Mouse (Mus musculus): ENCODE data around the gene Pmpcb.

DNA sequence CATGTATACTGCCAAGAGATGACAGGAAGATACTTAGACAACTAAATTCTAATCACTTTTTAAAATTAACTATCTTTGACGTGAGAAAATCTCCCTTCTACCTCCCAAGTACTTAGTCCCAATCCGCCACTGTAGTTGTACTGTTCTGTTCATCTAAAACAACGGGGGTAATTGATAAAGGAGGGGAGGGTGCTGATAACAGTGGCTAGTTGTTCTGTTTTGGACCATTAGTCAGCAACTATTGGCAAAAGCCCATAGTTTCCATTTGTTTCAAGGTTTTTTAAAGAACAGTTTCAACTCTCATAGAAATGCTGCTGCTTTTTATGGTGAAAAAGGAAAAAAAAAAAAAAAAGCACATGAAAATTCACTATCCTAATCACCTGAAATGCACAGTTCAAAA is 33.2 kb upstream of the Pmpcb start:
- no peak for TF ChIP-seq CTCF (IDR thresholded peaks at IDR 0.05; ENCODE audit: borderline replicate concordance, insufficient read depth, low read depth, low read length)
- TF ChIP-seq POLR2A (IDR thresholded peaks at IDR 0.05; ENCODE audit: borderline replicate concordance, insufficient read depth, low read length): no peak
